Mouse (Mus musculus) neural tube, embryonic 12.5 days (tissue): ENCODE measurements around the gene Hdhd5. TPM values are rescaled to one million over a fixed set of nuclear protein-coding genes. Genes with fewer than 3 reads are reported as not detected.

Experiments used
- ATAC-seq: fragments of 200-750 bp; cut with Nextera tagmentation; 2 replicates; pipeline ENCODE4 v1.8.0; 2017; ENCODE audit warnings: low read depth, mild to moderate bottlenecking, moderate TSS enrichment, moderate library complexity; ENCODE audit not compliant: low FRiP score
- H3K27ac ChIP-seq: fragments of 300-500 bp; sonication (generic); 2 replicates; pipeline ENCODE4 v1.5.1; 2016
- H3K27me3 ChIP-seq: fragments of 300-500 bp; sonication (generic); replicated peaks from 2 replicates; pipeline ENCODE4 v1.6.1; 2016; ENCODE audit warnings: mild to moderate bottlenecking
- H3K36me3 ChIP-seq: fragments of 300-500 bp; sonication (generic); 2 replicates; pipeline ENCODE4 v1.6.1; 2016; ENCODE audit warnings: mild to moderate bottlenecking
- H3K4me1 ChIP-seq: fragments of 300-500 bp; sonication (generic); 2 replicates; pipeline ENCODE4 v1.6.1; 2016
- H3K4me2 ChIP-seq: fragments of 300-500 bp; sonication (generic); replicated peaks from 2 replicates; pipeline ENCODE4 v1.6.1; 2016; ENCODE audit warnings: mild to moderate bottlenecking
- H3K4me3 ChIP-seq: fragments of 300-500 bp; sonication (generic); 2 replicates; pipeline ENCODE4 v1.5.1; 2016
- H3K9ac ChIP-seq: fragments of 300-500 bp; sonication (generic); 2 replicates; pipeline ENCODE4 v1.6.1; 2016; ENCODE audit warnings: mild to moderate bottlenecking
- H3K9me3 ChIP-seq: fragments of 300-500 bp; sonication (generic); 2 replicates; pipeline ENCODE4 v1.6.1; 2016; ENCODE audit warnings: mild to moderate bottlenecking
- WGBS: fragments of 180-500 bp; shearing (Covaris S2); methylation state at CpG from one replicate; pipeline ENCODE4 v1.1.7; 2016; 5-methylcytosine and 5-hydroxymethylcytosine counted together
- polyA plus RNA-seq: library from polyadenylated mRNA; unstranded; fragments of >200 nt; fragmentation: Nextera tagmentation; extraction: Ambion mirVana; gene quantifications from 2 replicates; pipeline ENCODE4 v1.2.1, GENCODE M21; 2016

Gene Hdhd5
- polyA plus RNA-seq, 1 experiment from 2014 or later = 23.6 TPM

GRCm38 (mm10) chr6:120517311-120517710, 13.8 kb downstream of the Hdhd5 start:
- H3K27me3 ChIP-seq = no peaks in the 10 kb centered on the region
- H3K9ac ChIP-seq = no peak overlapping the region
- H3K4me1 ChIP-seq = no peaks in the 10 kb centered on the region
- no peaks in the 10 kb centered on the region for H3K9me3 ChIP-seq
- H3K4me3 ChIP-seq = no peak overlapping the region
- no peak overlapping the region for H3K4me2 ChIP-seq
- H3K27ac ChIP-seq = no peak overlapping the region
- 90% methylated on average over 5 of the region's 5 CpGs for WGBS
- H3K36me3 ChIP-seq = peaks cover 67% of the 10 kb centered on the region
- ATAC-seq = no peak

- no peaks in the 10 kb centered on the region for H3K4me1 ChIP-seq
- H3K4me2 ChIP-seq = no peak overlapping the region
- H3K36me3 ChIP-seq = peaks cover 63% of the 10 kb centered on the region
- H3K27ac ChIP-seq = no peak overlapping the region
- H3K4me3 ChIP-seq = no peak overlapping the region
- 91% methylated on average over 6 of the region's 6 CpGs for WGBS
- no peaks in the 10 kb centered on the region for H3K9me3 ChIP-seq
- H3K27me3 ChIP-seq = no peaks in the 10 kb centered on the region
- H3K9ac ChIP-seq = no peak overlapping the region
- ATAC-seq = no peak
Observed at GRCm38 (mm10) chr6:120516879-120517278, 14.2 kb downstream of the Hdhd5 start.

- H3K4me2 ChIP-seq = no peak overlapping the region
- WGBS = 93% methylated on average over 4 of the region's 4 CpGs
- no peaks in the 10 kb centered on the region for H3K4me1 ChIP-seq
- ATAC-seq = no peak
- no peak overlapping the region for H3K27ac ChIP-seq
- H3K27me3 ChIP-seq = no peaks in the 10 kb centered on the region
- peaks cover 63% of the 10 kb centered on the region for H3K36me3 ChIP-seq
- no peaks in the 10 kb centered on the region for H3K9me3 ChIP-seq
- H3K9ac ChIP-seq = no peak overlapping the region
- H3K4me3 ChIP-seq = no peak overlapping the region
Observed at GRCm38 (mm10) chr6:120516422-120516821, 14.7 kb downstream of the Hdhd5 start.

- H3K9me3 ChIP-seq = no peaks in the 10 kb centered on the region
- no peak overlapping the region for H3K27ac ChIP-seq
- 82% methylated on average over 6 of the region's 6 CpGs for WGBS
- H3K9ac ChIP-seq = no peak overlapping the region
- H3K4me1 ChIP-seq = no peaks in the 10 kb centered on the region
- no peak for ATAC-seq
- H3K27me3 ChIP-seq = no peaks in the 10 kb centered on the region
- H3K4me3 ChIP-seq = no peak overlapping the region
- H3K36me3 ChIP-seq = peaks cover 44% of the 10 kb centered on the region
- H3K4me2 ChIP-seq = no peak overlapping the region
Observed at GRCm38 (mm10) chr6:120511212-120511611, 19.9 kb downstream of the Hdhd5 start.

GRCm38 (mm10) chr6:120510425-120510824, 20.7 kb downstream of the Hdhd5 start:
- ATAC-seq = no peak
- 88% methylated on average over 8 of the region's 8 CpGs for WGBS
- H3K4me2 ChIP-seq = no peak overlapping the region
- no peak overlapping the region for H3K27ac ChIP-seq
- no peaks in the 10 kb centered on the region for H3K27me3 ChIP-seq
- peaks cover 44% of the 10 kb centered on the region for H3K36me3 ChIP-seq
- no peaks in the 10 kb centered on the region for H3K9me3 ChIP-seq
- H3K4me1 ChIP-seq = no peaks in the 10 kb centered on the region
- H3K9ac ChIP-seq = no peak overlapping the region
- no peak overlapping the region for H3K4me3 ChIP-seq

GRCm38 (mm10) chr6:120509975-120510374, 21.1 kb downstream of the Hdhd5 start:
- H3K36me3 ChIP-seq = peaks cover 44% of the 10 kb centered on the region
- 90% methylated on average over 7 of the region's 7 CpGs for WGBS

GRCm38 (mm10) chr6:120508645-120509044, 22.5 kb downstream of the Hdhd5 start:
- Histone ChIP-seq H3K4me3 (no peak overlapping the region), H3K36me3 (peaks cover 35% of the 10 kb centered on the region), H3K9me3 (no peaks in the 10 kb centered on the region), H3K4me1 (no peaks in the 10 kb centered on the region), H3K4me2 (no peak overlapping the region), H3K27ac (no peak overlapping the region), H3K9ac (no peak overlapping the region), H3K27me3 (no peaks in the 10 kb centered on the region)
- ATAC-seq = no peak
- 90% methylated on average over 4 of the region's 4 CpGs for WGBS

More at GRCm38 (mm10) chr6:120509975-120510374, 21.1 kb downstream of the Hdhd5 start:
- no peaks in the 10 kb centered on the region for H3K27me3 ChIP-seq
- no peak overlapping the region for H3K9ac ChIP-seq
- H3K9me3 ChIP-seq = no peaks in the 10 kb centered on the region
- ATAC-seq = no peak
- H3K4me3 ChIP-seq = no peak overlapping the region
- H3K27ac ChIP-seq = no peak overlapping the region
- H3K4me1 ChIP-seq = no peaks in the 10 kb centered on the region
- no peak overlapping the region for H3K4me2 ChIP-seq

GRCm38 (mm10) chr6:120505531-120505930, 25.6 kb downstream of the Hdhd5 start:
- 69% methylated on average over 4 of the region's 4 CpGs for WGBS
- no peak overlapping the region for H3K4me3 ChIP-seq
- H3K4me2 ChIP-seq = no peak overlapping the region
- no peaks in the 10 kb centered on the region for H3K4me1 ChIP-seq
- H3K9ac ChIP-seq = no peak overlapping the region
- H3K9me3 ChIP-seq = peaks cover 3% of the 10 kb centered on the region; the same call in 1 of the 2 replicates
- H3K27me3 ChIP-seq = no peaks in the 10 kb centered on the region
- ATAC-seq = no peak
- peaks cover 18% of the 10 kb centered on the region for H3K36me3 ChIP-seq
- no peak overlapping the region for H3K27ac ChIP-seq

- Histone ChIP-seq H3K4me2 (no peak overlapping the region), H3K4me1 (no peaks in the 10 kb centered on the region), H3K4me3 (no peak overlapping the region), H3K27me3 (no peaks in the 10 kb centered on the region), H3K9me3 (peaks cover 7% of the 10 kb centered on the region; the same call in 1 of the 2 replicates), H3K27ac (no peak overlapping the region), H3K36me3 (0 out of 2 replicates have a peak, but pooled peaks cover 7% of the 10 kb centered on the region), H3K9ac (no peak overlapping the region)
- 79% methylated on average over 3 of the region's 3 CpGs for WGBS
- no peak for ATAC-seq
Observed at GRCm38 (mm10) chr6:120504051-120504450, 27.1 kb downstream of the Hdhd5 start.

GRCm38 (mm10) chr6:120496544-120496943, 34.6 kb downstream of the Hdhd5 start:
- H3K27ac ChIP-seq = no peak overlapping the region
- no peak for ATAC-seq
- 60% methylated on average over 3 of the region's 3 CpGs for WGBS

GRCm38 (mm10) chr6:120493374-120494181, 37.5 kb downstream of the Hdhd5 start, which contains the start of gene Tmem121b:
Gene Tmem121b, minus strand, starts transcription at chr6:120493807.
- H3K4me1 ChIP-seq = peaks cover 52% of the 10 kb centered on the region
- H3K27me3 ChIP-seq = peaks cover 19% of the 10 kb centered on the region
- H3K36me3 ChIP-seq = no peaks in the 10 kb centered on the region
- under 1% methylated on average over 75 of the region's 84 CpGs for WGBS
- peak within 1 kb of the TSS; percentile 81 for H3K4me3 ChIP-seq
- peak within 1 kb of the TSS; percentile 86 for H3K4me2 ChIP-seq
- peak; percentile 88 for ATAC-seq
- H3K9me3 ChIP-seq = no peaks in the 10 kb centered on the region
- peak within 1 kb of the TSS; percentile 88 for H3K9ac ChIP-seq
- peak within 1 kb of the TSS; percentile 95 for H3K27ac ChIP-seq

More at GRCm38 (mm10) chr6:120496544-120496943, 34.6 kb downstream of the Hdhd5 start:
- no peaks in the 10 kb centered on the region for H3K36me3 ChIP-seq
- no peak overlapping the region for H3K9ac ChIP-seq
- H3K27me3 ChIP-seq = peaks cover 16% of the 10 kb centered on the region
- H3K4me1 ChIP-seq = peaks cover 32% of the 10 kb centered on the region
- H3K9me3 ChIP-seq = peaks cover 7% of the 10 kb centered on the region; the same call in 1 of the 2 replicates
- no peak overlapping the region for H3K4me3 ChIP-seq
- H3K4me2 ChIP-seq = no peak overlapping the region

GRCm38 (mm10) chr6:120492499-120493373, 38.4 kb downstream of the Hdhd5 start:
- Histone ChIP-seq H3K27me3 (peaks cover 19% of the 10 kb centered on the region), H3K9me3 (no peaks in the 10 kb centered on the region), H3K9ac (peak overlapping the region; percentile 88), H3K27ac (peak overlapping the region; percentile 95; the same call in 1 of the 2 replicates), H3K4me2 (peak overlapping the region; percentile 86), H3K36me3 (no peaks in the 10 kb centered on the region), H3K4me3 (peak overlapping the region; percentile 81), H3K4me1 (peaks cover 52% of the 10 kb centered on the region)
- WGBS = under 1% methylated on average over 79 of the region's 95 CpGs
- ATAC-seq = peak; percentile 25; the same call in 1 of the 2 replicates
